Mouse (Mus musculus) cerebellum, adult 11-12 months (tissue): ENCODE measurements around the gene Ap5z1.

Experiments used
- DNase-seq: peaks from one replicate; pipeline ENCODE4 v3.0.0; 2022

The Ap5z1 gene

DNA sequence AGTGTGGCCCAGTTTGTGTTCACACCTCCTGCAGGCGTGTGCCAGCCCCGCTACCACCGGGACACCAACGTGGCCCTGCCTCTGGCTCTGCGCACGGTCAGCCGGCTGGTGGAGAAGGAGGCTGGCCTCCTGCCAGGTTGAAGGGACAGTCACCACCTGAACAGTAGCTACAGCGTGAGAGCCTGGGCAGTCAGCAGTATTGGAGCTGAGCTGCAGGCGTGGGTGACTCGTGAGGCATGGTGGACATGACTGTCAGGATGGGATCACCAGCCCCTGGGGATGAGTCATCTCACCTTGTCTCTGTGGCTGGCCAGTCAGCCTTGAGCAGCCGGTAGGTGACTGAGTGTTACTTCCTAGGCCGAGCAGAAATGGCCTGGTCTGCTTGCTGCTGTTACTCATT, 13.6 kb downstream of the Ap5z1 start:
- DNase-seq, result peak; percentile 71

DNA sequence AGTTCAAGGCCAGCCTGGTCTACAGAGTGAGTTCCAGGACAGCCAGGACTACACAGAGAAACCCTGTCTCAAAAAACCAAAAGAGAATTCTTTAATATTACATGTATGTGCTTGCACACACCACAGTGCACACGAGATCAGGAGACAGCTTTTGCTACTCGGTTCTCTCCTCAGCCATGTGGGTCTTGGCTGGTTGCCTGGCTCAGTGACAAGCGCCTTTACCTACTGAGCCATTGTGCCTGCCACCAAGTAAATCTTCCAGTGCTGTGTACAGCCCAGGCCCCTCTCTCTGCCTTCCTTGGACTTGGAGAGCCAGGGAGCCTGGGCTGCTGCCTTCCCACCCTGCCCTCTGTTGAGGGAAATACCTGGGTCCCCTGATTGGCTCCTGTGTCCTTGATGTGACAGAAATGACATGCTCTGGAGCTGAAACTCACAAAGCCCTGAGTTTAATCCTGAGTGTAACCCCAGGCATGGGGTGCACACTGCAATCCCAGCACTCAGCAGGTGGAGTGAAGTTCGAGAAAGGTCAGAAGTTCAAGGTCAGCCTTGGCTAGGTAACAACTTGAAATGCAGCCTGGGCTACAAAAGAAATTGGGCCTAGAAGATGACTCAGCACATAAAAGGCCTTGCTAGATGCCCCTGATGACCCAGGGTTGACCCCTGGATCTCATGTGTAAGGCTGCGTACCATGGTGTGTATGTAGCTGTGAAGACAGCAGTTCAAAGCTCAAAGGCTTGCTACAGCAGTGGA, 14.3 kb downstream of the Ap5z1 start:
- no peak for DNase-seq

DNA sequence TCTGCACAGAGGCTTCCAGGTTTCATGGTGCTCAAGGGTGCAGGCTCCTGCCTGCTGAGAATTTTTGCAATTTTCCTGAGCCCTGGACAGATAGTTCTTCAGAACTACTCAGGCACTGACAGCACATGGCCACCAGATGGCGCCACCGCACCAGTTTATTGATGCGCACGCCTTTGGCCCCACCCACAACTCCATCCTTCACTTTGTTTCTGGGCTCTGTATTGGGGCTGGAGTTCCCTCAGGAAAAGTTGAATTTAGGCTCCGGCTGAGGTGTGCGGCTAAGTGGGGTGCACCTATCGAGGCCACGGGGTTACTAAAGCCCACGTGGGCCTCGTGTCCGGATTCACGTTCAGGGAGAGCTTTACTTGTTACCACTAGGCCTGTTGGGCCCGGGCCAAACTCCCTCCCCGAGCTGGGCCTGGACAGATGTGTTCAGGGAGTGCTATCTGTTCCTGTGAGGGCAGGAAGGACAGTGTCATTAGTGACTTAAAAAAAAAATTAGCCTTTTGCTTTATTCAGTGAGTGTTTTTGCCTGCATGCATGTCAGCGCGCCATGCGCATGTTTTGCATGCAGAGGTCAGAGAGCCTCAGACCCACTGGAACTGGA, 15.2 kb downstream of the Ap5z1 start:
- DNase-seq, result peak; percentile 78

DNA sequence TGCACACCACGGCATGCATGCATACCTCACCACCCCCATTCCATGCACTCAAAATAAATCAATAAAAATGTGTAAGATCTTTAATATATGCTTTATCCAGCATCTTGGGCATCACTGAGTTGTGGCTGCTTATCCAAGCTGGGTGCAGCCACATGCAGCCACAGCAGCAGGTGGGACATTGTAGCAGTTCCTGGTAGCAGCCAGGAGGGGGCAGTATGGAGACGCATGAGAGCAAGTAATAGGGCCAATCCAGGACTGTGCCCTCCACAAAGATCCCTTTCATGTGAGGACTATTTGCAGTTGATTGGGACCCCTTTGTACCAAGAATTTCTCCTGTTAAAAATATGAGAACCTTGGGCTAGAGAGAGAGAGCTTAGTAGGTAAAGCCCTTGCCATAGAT, 18.8 kb downstream of the Ap5z1 start:
- DNase-seq, result no peak

DNA sequence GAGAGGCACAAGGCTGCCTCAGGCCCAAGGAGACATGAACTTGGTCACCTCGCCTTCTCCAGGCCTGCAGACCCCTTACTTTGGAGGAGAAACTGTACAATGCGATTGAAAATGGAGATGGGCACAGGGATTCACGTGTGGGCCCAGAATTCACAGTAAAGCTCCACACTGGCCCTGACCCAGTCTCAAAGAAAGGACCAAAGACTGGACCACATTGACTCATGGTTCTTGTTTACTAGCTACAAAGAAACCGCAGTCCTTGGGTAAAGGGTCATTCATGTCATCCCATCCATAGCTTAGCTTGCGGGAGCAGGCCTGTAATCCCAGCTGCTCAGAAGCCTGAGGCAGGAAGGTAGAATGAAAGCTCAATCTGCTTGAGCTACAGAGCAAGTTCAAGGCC, 19.8 kb downstream of the Ap5z1 start:
- no peak for DNase-seq

DNA sequence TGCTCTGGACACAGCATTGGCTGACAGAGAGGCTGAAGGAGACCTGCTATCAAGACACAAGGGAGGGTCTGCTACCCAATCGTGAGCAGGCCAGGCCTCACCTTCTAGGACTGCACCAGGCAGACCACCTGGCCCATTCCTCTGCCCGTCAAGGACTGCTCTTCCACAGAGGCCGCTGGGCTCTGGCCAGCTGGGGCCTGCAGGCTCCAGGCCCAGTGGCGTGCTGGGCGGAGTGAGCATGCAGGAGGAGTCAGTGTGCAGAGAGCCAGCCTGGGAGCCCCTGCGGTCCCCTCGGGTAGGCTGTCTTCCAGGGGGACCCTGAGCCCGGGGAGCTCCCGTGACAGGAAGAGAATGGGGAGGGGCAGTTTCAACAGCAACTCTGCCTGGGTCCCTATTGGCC, 22.9 kb downstream of the Ap5z1 start:
- DNase-seq, result no peak

DNA sequence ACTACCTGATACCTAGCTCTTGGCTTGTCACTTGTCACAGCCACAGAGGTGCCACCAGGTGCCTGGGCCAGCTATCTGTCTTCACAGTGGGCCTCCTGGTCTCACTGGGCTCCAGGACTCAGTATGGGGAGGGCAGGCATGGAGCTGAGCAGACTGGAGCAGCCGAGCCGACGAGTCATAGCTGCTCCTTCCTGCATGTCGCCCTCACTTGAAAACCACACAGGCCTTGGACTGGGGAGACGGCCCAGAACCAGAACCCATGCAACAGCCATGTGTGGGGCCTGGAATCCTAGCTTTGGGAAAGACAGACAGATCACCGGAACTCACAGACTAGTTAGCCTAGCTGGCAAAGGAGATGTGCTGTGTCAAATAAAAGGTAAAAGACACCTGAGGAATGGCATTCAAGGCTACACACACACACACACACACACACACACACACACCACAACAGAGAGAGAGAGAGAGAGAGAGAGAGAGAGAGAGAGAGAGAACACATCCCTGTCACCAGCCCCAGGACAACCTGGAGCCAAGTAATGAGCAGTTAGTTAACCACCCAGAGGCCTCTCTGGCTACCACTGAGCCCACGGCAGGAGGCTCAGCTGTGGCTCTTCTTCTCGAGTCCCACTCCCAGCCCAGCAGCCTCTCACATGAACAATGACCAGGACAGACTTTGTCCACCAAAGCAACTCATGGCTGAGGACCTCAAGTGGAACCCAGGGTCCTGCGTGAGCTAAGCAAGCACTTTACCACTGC, 26.4 kb downstream of the Ap5z1 start:
- no peak for DNase-seq

DNA sequence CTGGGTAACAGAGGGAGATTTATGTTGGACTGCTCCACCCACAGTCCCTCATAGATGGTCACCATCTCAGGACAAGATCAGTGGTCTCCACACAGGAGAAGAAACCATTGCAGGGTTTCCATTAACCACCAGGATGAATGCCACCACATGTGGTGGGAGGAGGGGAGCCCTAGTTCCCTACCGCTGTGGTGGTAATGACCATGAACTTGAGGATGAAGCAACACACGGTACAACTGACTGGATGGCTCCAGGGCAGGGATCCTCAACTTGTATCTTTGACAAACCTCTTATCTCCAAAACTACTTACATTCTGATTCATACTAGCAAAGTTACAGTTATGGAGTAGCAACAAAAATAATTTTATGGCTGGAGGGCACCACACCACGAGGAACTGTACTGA, 29.6 kb downstream of the Ap5z1 start:
- DNase-seq, result no peak

DNA sequence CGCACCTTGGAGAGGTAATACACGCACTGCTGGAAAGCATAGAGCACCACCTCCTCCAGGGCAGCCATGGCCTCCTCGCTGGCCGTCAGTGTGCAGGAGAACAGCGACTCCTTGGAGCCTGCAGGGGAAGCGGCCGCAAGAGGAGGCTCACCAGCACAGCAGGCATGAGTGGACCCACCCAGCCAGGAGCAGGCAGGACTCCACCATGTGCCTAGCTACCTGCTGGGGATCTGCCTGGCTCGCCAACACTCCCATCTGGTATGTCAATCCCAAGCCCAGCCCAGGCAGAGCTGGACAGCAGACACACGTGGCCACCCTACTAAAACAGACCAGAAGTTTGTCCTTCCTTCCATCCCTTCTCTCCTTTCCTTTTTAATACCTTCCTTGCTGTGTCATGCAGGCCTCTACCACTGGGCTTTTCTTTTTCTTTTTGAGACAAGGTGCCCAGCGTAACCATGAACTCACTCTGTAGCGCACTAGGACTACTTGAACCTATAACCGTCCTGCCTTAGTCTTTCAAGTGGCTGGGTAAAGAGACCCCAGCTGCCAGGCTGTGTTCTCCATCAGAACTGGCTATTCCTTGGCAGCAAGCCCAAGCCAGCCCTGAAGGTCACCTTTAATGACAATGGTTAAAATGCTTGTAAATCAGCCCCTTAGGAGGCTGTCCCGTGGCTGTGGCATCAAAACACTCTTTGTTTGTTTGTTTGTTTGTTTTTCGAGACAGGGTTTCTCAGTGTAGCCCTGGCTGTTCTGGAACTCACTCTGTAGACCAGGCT, 31.8 kb downstream of the Ap5z1 start:
- DNase-seq, result peak; percentile 83

DNA sequence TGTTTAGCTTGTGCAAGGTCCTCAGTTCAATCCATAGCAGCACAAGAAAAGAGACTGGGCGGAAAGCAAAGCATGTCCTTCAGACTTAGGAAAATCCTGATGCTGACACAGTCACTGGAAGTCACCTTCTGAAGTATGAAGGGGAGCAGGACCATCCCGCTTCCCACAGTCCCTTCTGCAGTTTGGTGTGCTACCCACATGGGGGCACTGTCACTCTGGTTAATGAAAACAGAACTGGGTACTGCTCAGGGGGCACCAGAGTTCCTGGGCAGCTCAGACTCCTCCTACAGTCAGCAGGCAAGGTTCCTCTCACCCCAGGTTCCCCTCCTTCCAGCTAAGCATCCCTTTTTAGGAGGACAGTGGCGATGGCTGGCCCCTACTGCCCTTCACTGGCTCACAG, 35.2 kb downstream of the Ap5z1 start:
- DNase-seq, result no peak

DNA sequence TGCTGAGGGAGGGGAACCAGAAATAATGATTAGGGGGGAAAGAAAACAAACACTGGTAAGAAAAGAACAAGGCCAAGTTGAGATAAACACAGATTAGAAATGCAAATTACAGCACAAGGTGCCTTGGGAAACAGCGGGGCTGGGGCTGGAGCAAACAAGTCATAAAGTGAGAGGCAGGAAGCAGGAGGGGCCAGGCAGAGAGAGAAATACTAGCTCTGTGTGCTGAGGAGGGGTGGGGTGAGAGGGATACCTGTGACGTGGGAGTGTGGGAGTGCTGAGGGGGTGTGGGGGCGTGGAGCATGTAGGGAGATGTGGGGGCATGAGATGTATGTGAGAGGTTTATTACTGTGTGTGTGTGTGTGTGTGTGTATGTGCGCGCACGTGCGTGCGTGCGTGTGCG, 37.2 kb downstream of the Ap5z1 start:
- no peak for DNase-seq

DNA sequence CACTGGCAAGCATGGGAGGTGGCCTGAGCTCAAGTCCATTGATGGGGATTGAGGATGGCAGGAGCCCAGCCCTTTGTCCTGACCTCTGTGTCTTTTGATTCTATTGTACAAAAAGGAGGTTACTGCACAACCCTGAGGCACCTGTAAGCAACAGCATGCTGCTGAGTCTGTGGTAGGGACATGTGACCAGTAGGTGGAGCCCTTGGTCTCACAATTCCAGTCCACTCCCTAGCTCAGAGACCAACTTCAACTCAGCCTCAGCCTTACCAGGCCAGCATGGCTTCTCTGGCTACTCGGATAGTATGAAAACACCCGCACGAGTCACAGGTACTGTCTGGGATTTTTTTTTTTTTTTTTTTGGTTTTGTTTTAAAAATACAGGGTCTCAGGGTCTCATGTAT, 38.7 kb downstream of the Ap5z1 start:
- DNase-seq, result peak; percentile 91

DNA sequence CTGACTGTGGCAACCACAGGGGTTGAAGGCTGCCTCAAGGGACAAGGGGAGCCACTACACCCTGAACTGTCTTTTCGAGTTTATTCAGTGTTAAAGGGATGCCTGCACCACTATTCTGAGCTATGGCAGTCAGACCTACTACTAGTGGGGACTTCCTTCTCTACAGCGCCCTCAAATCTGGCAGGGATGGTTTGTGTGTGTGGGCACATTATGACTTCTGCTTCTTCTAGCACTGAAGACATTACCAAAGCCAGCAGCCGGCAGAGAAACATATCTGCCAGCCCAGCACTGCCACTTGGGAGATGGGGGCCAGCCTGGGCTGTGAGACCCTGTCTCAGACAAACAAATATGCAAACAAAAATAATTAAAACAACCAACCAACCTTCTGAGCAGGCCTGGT, 40.4 kb downstream of the Ap5z1 start:
- DNase-seq, result no peak

DNA sequence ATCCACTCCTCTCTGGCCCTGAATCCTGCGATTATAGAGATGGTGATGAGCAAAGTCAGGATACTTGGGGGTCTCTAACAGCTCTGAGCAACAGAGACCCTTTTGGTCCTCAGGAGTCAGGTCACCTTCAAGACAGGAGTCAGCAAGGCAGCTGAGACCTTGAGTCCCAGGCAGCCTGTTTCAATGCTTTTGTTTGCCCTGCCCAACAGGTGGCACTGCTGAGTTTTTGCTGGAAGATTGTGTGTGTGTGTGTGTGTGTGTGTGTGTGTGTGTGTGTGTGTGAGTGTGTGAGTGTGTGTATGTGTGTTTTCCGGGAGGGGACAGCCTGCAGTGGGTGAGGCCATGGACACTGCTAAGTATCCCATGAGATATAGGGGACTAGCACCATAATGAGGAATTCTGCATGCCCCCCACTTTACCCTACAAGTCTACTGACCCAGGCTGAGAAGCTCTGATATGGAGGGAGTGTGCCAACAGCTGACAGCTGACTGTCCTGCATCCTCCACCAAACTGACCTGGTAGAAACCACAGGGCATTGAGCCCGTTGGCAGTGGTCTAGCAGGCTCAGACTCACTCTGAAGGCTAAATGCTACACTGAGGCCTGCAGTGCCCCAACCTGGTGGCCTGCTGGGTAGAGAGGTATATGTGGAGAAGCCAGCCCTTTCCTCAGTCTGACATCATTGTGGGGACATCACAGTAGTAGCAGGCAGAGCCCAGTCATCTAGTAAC, 42.1 kb downstream of the Ap5z1 start:
- peak; percentile 53 for DNase-seq

DNA sequence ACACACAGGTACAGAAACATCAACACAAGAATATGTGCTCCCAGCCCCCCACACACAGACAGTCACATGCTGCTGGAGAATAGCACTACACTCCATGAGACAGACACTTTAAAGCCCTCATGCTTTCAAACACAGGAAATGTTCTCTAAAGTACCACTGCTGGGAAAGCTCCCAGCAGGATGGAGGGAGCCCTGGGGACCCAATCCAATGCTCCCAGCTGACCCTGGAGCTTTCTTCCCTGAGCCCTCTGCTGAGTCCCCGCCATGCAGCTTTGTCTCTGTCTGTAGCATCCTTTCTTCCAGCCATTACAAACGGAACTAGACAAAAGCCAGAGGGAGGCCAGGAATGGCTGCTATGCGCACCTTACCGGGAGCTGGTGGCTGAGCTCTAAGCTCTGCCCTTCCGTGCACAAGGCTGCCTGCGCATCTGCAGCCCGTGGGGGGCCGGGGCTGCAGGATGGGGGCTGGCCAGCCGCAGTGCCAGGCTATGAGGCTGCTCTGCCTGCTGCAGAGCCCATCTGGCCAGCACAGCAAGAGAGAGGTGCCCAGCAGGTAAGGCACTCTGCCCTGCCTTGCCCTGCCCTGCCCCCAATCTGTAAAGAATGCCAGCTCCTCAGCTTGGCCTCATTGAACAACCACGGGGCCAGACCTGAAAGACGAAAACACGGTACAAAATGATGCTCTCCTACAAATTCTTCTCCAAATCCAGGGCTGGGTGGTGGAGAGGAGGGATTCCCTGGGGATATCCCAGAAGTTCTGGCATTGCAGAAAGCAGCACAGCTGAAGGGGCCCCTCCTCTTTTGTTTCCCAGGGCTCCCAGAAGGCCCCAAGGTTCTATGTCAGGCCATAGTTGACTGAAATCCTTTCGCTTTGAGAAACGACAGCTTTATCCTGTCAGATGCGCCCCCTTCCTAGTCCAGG, 45.7 kb downstream of the Ap5z1 start:
- peak; percentile 89 for DNase-seq

DNA sequence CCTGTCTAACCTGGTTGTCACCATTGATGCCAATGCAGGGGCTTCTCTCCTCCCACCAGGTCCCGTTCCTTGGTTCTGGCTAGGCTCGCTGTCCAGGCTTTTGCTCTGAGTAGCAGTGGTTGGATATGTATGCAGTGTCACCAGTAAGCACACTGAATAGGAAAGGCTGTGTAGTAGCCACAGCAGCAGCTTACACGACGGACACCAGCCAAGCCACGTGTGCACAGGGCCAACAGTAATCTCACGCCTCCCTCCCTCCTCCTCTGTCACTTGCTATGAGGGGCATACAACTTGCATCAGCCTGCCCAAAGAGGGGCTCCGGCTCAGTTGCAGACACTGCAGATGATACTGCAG, 46.3 kb downstream of the Ap5z1 start:
- no peak for DNase-seq

DNA sequence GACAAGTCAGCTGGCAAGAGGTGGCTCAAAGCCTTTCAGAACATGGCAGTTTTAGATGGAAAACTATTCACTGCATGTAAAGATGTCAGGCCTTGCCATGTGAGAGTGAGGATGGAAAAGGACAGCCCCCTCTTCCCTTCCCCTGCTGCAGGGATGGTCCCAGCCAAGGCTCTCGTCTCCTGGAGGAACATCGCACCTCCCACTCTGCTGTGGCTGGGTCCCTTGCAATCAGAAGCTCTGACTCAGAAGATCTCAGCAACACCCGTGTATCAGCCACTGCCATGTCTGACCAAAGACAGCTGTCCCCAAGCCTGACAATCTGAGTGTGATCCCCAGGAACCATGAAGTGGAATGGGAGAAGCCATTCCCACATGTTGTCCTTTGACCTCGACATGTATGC, 48.4 kb downstream of the Ap5z1 start:
- no peak for DNase-seq

DNA sequence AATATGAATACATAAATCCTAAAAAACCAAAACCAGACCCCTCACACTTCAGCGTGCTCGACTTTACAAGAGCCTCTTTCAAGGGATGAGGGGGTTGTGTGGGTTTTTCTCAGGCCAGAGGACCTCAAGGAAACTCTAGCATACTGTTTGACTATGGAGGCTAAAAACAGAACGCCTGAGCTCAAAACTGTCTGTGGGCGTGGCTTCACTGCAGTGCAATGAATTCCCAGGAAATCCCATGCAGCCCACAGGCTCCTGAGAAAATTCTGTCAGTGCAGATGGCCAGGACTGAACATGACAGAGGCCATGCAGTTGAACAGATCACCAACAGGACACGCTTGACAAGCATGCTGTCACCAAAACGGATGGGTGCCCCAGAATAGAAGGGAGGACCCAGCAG, 55.2 kb downstream of the Ap5z1 start:
- no peak for DNase-seq

DNA sequence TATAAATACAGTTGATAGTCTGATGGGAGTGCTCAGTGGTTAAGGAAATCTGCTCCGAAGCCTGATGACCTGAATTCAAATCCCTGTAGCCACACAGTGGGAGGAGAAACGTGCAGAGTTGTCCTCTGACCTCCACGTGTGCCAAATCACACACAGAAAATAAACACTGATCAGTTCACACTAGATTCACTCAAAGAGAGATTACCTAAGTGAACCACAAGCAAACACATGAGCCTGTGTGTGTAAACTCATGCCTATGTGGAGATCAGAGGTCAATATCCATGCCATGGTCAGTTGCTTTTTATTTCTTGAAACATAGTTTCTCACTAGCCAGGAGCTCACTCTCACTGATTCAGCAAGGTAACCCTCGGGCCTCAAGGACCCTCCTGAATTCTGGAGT, 56.6 kb downstream of the Ap5z1 start:
- DNase-seq, result no peak

DNA sequence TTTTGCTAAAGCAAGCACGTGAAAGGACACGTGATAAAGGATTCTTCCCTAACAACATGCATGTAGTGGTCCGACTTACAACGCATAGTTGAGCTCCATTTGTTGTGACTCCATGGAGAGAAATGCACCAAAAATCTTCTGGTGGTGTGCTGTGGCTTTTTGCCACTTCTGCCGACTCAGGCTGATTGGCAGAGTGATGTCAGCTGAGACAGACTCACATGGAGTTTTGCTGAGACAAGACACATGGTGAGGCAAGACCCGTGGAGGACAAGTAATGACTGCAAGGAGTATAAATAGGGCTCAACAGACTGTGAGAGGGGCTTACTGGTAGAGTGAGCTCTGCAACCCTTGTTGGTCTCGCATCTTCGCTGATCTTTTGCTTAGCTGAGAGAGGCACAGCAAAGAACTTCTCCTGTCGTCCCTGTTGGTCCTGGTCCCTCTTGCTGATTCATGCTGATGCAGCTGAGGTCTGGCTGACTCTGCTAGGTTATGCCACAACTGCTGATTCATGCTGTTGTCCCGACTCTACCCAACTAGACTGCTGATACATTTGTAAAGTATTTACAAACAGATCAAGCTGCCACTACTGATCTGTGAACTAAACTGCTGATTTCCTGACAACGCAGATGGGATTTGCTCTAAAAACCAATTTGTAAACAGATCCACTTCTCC, 57.6 kb downstream of the Ap5z1 start:
- DNase-seq, result no peak
